ENCODE assay signal across 8 mouse cellular contexts in genomic region chrX:14206112-14206875, GRCm38 (mm10). TPM values are rescaled to one million over a fixed set of nuclear protein-coding genes. Genes with fewer than 3 reads are reported as not detected.
DNase-seq lines count a peak whose midpoint lies in the region; ATAC-seq and TF ChIP-seq lines count a peak whose summit lies in the region.
"Had no signal": no experiment of that assay in that cellular context is flagged by ENCODE, and none has a peak within 500 bp of the region (broad histone marks: within the 10 kb centered on the region; RNA-seq: fewer than 3 reads in every experiment).

No protein-coding gene starts in this region.

- TF ChIP-seq POLR2A in kidney, adult 2 months (IDR thresholded peaks at IDR 0.05; ENCODE audit: low read depth, low read length) = no peak
- TF ChIP-seq POLR2A in cortical plate, adult 2 months (IDR thresholded peaks at IDR 0.05; ENCODE audit: extremely low read depth, insufficient read depth, low read length) = no peak

- H3K4me2 ChIP-seq in kidney, postnatal 0 days (ENCODE audit: low read length) = no peak overlapping the region
- H3K4me2 ChIP-seq in limb, embryonic 15.5 days = no peak overlapping the region
- no peak overlapping the region for H3K4me2 ChIP-seq in hindbrain, embryonic 12.5 days (replicated peaks)
- H3K4me2 ChIP-seq: liver, embryonic 12.5 days had no signal

- H3K4me1 ChIP-seq in kidney, postnatal 0 days (replicated peaks; ENCODE audit: insufficient read depth, low read length) = no peaks in the 10 kb centered on the region
- H3K4me1 ChIP-seq in kidney, adult 2 months (ENCODE audit: control insufficient read depth, insufficient read depth, low read length) = no peaks in the 10 kb centered on the region
- H3K4me1 ChIP-seq in cortical plate, adult 2 months (ENCODE audit: control insufficient read depth, insufficient read depth, low read length) = peaks cover 2% of the 10 kb centered on the region; the same call in 1 of the 2 replicates
- no peaks in the 10 kb centered on the region for H3K4me1 ChIP-seq in limb, embryonic 15.5 days
- H3K4me1 ChIP-seq in hindbrain, embryonic 12.5 days = no peaks in the 10 kb centered on the region
- H3K4me1 ChIP-seq: liver, embryonic 12.5 days had no signal

- ATAC-seq in kidney, postnatal 0 days (replicated peaks; ENCODE audit: low FRiP score, low read depth) = peak; percentile 85
- ATAC-seq in limb, embryonic 15.5 days (ENCODE audit: insufficient number of reproducible peaks, low FRiP score, low TSS enrichment, low read depth) = peak; percentile 91
- ATAC-seq in hindbrain, embryonic 12.5 days (ENCODE audit: low FRiP score) = no peak
- ATAC-seq: liver, embryonic 12.5 days had no signal

- H3K9ac ChIP-seq in kidney, postnatal 0 days (ENCODE audit: low read depth, low read length) = no peak overlapping the region
- no peak overlapping the region for H3K9ac ChIP-seq in limb, embryonic 15.5 days
- H3K9ac ChIP-seq in hindbrain, embryonic 12.5 days = no peak overlapping the region
- H3K9ac ChIP-seq: liver, embryonic 12.5 days had no signal

- TF ChIP-seq CTCF in kidney, postnatal 0 days (IDR thresholded peaks at IDR 0.05; ENCODE audit: low read depth) = no peak
- TF ChIP-seq CTCF in kidney, adult 2 months (conservative IDR thresholded peaks at IDR 0.05; ENCODE audit: insufficient read depth, insufficient read length, low read depth, low read length) = no peak
- TF ChIP-seq CTCF in cortical plate, adult 2 months (IDR thresholded peaks at IDR 0.05; ENCODE audit: extremely low read depth, insufficient read depth, low read length) = no peak

- H3K27ac ChIP-seq in kidney, postnatal 0 days = no peak overlapping the region
- H3K27ac ChIP-seq in kidney, adult 2 months (ENCODE audit: insufficient read depth, low read depth, low read length) = no peak overlapping the region
- peak overlapping the region; percentile 65 for H3K27ac ChIP-seq in cortical plate, adult 2 months (ENCODE audit: insufficient read depth, low read length)
- peak overlapping the region; percentile 24 for H3K27ac ChIP-seq in limb, embryonic 15.5 days
- H3K27ac ChIP-seq in hindbrain, embryonic 12.5 days = no peak overlapping the region
- H3K27ac ChIP-seq: liver, embryonic 12.5 days had no signal

- no peaks in the 10 kb centered on the region for H3K36me3 ChIP-seq in kidney, postnatal 0 days (ENCODE audit: insufficient read depth, low read length)
- no peaks in the 10 kb centered on the region for H3K36me3 ChIP-seq in kidney, adult 2 months (ENCODE audit: control insufficient read depth, insufficient read depth, low read length)
- no peaks in the 10 kb centered on the region for H3K36me3 ChIP-seq in limb, embryonic 15.5 days
- no peaks in the 10 kb centered on the region for H3K36me3 ChIP-seq in hindbrain, embryonic 12.5 days
- H3K36me3 ChIP-seq: liver, embryonic 12.5 days had no signal

- H3K4me3 ChIP-seq in kidney, postnatal 0 days (replicated peaks; ENCODE audit: low read depth, low read length) = no peak overlapping the region
- no peak overlapping the region for H3K4me3 ChIP-seq in kidney, adult 2 months (ENCODE audit: insufficient read depth, low read depth, low read length)
- H3K4me3 ChIP-seq in cortical plate, adult 2 months (ENCODE audit: insufficient read depth, low read length) = no peak overlapping the region
- no peak overlapping the region for H3K4me3 ChIP-seq in limb, embryonic 15.5 days
- no peak overlapping the region for H3K4me3 ChIP-seq in hindbrain, embryonic 12.5 days
- H3K4me3 ChIP-seq: liver, embryonic 12.5 days had no signal

- H3K9me3 ChIP-seq in kidney, postnatal 0 days (replicated peaks; ENCODE audit: low read length) = no peaks in the 10 kb centered on the region
- no peaks in the 10 kb centered on the region for H3K9me3 ChIP-seq in limb, embryonic 15.5 days
- H3K9me3 ChIP-seq in hindbrain, embryonic 12.5 days (replicated peaks) = no peaks in the 10 kb centered on the region
- H3K9me3 ChIP-seq: liver, embryonic 12.5 days had no signal

- 41% methylated on average over 8 of the region's 8 CpGs for WGBS in kidney, postnatal 0 days
- WGBS in kidney, adult 2 months = 22% methylated on average over 8 of the region's 8 CpGs
- WGBS in limb, embryonic 15.5 days = 30% methylated on average over 8 of the region's 8 CpGs
- WGBS in hindbrain, embryonic 12.5 days = 68% methylated on average over 8 of the region's 8 CpGs

- peak; percentile 81 for DNase-seq in kidney, postnatal 0 days (ENCODE audit: low spot score)
- DNase-seq in kidney, adult 2 months = no peak
- DNase-seq in forelimb bud, embryonic 11.5 days (ENCODE audit: low read depth, low spot score) = peak; percentile 35
- no peak for DNase-seq in cerebellum, adult 11 months

- H3K27me3 ChIP-seq in kidney, postnatal 0 days (ENCODE audit: insufficient read depth, low read length) = no peaks in the 10 kb centered on the region
- H3K27me3 ChIP-seq in kidney, adult 2 months (replicated peaks; ENCODE audit: control insufficient read depth, insufficient read depth, low read length) = no peaks in the 10 kb centered on the region
- no peaks in the 10 kb centered on the region for H3K27me3 ChIP-seq in limb, embryonic 15.5 days
- no peaks in the 10 kb centered on the region for H3K27me3 ChIP-seq in hindbrain, embryonic 12.5 days
- H3K27me3 ChIP-seq: liver, embryonic 12.5 days had no signal

RNA-seq across cellular contexts. Expression of gene H2al1n, which starts 4.7 kb away (rescaled TPM):
- not detected in 2 replicates for polyA plus RNA-seq in kidney, postnatal 0 days (2015; fragmentation: Nextera tagmentation; extraction: Ambion mirVana)
- not detected in 2 replicates for polyA plus RNA-seq in kidney, adult 2 months (2012; rRNA removed)
- polyA plus RNA-seq in cortical plate, adult 2 months (2012; rRNA removed) = not detected in 2 replicates
- polyA plus RNA-seq in limb, embryonic 15.5 days (2015; fragmentation: Nextera tagmentation; extraction: Ambion mirVana) = not detected in 2 replicates
- polyA plus RNA-seq in hindbrain, embryonic 12.5 days (2016; fragmentation: Nextera tagmentation; extraction: Ambion mirVana) = not detected in 2 replicates
- polyA plus RNA-seq: liver, embryonic 12.5 days had no signal

Comparison
In these comparisons a context has a peak if more than half of its experiments do, and no peak if none do; other contexts are left out.
1. DNase-seq: peak in kidney, postnatal 0 days (single experiment) and forelimb bud, embryonic 11.5 days (single experiment); none in kidney, adult 2 months (single experiment) and cerebellum, adult 11 months (single experiment).
2. H3K27ac ChIP-seq: peak in cortical plate, adult 2 months (single experiment) and limb, embryonic 15.5 days (single experiment); none in kidney, postnatal 0 days (single experiment), kidney, adult 2 months (single experiment) and hindbrain, embryonic 12.5 days (single experiment).